8 mouse cellular contexts compared by ENCODE assay signal in genomic region chr2:32342539-32343350, GRCm38 (mm10). TPM values are rescaled to one million over a fixed set of nuclear protein-coding genes. Genes with fewer than 3 reads are reported as not detected.
DNase-seq lines count a peak whose midpoint lies in the region; ATAC-seq and TF ChIP-seq lines count a peak whose summit lies in the region.

No protein-coding gene starts in this region.

- 0 out of 2 replicates have a peak, but pooled peaks have one; percentile 67 for ATAC-seq in intestine, embryonic 14.5 days (replicated peaks; ENCODE audit: low FRiP score, low TSS enrichment, low read depth)
- ATAC-seq in intestine, postnatal 0 days, result no peak
- no peak for ATAC-seq in megakaryocyte progenitor cell, adult 5-6 weeks (replicated peaks; ENCODE audit: poor library complexity)

- peaks cover 10% of the 10 kb centered on the region for H3K36me3 ChIP-seq in intestine, embryonic 14.5 days (ENCODE audit: control insufficient read depth, insufficient read depth, low read length)
- H3K36me3 ChIP-seq in intestine, postnatal 0 days (ENCODE audit: control insufficient read depth, insufficient read depth), result peaks cover 22% of the 10 kb centered on the region

- intact Hi-C loops in heart, postnatal 14 days (cut with DNase I), result no loop called here

- no peak overlapping the region for H3K4me2 ChIP-seq in intestine, embryonic 14.5 days (ENCODE audit: low read length)
- no peak overlapping the region for H3K4me2 ChIP-seq in intestine, postnatal 0 days (replicated peaks; ENCODE audit: low read depth)

- H3K9me3 ChIP-seq in intestine, embryonic 14.5 days (ENCODE audit: control insufficient read depth, low read length), result no peaks in the 10 kb centered on the region
- H3K9me3 ChIP-seq in intestine, postnatal 0 days (ENCODE audit: control insufficient read depth), result no peaks in the 10 kb centered on the region

- 67% methylated on average over 6 of the region's 6 CpGs for WGBS in intestine, embryonic 14.5 days
- WGBS in intestine, postnatal 0 days, result 65% methylated on average over 6 of the region's 6 CpGs

- H3K9ac ChIP-seq in intestine, embryonic 14.5 days (ENCODE audit: low read length), result 0 out of 2 replicates have a peak overlapping the region, but pooled peaks have one; percentile 11
- H3K9ac ChIP-seq in intestine, postnatal 0 days (ENCODE audit: low read depth, low read length), result no peak overlapping the region

- DNase-seq in intestine, embryonic 14.5 days (ENCODE audit: low spot score), result no peak
- DNase-seq in cerebellum, adult 9-11 months, result peak; percentile 93
- DNase-seq in heart, postnatal 14 days, result peak; percentile 51 to 57
- DNase-seq in lung, postnatal 14 days, result peak; percentile 21
- DNase-seq in kidney, adult 8-10 months, result no peak
- DNase-seq in spleen, postnatal 10 days (ENCODE audit: low spot score in 2 of 2), result no peak

- no peak overlapping the region for H3K27ac ChIP-seq in intestine, embryonic 14.5 days (ENCODE audit: low read depth)
- no peak overlapping the region for H3K27ac ChIP-seq in intestine, postnatal 0 days (ENCODE audit: low read depth, low read length)

- no peak overlapping the region for H3K4me3 ChIP-seq in intestine, embryonic 14.5 days (ENCODE audit: low read depth, low read length)
- no peak overlapping the region for H3K4me3 ChIP-seq in intestine, postnatal 0 days (ENCODE audit: low read depth, low read length)

- no peaks in the 10 kb centered on the region for H3K27me3 ChIP-seq in intestine, embryonic 14.5 days (replicated peaks; ENCODE audit: control insufficient read depth, insufficient read depth, low read length)
- H3K27me3 ChIP-seq in intestine, postnatal 0 days (replicated peaks; ENCODE audit: control insufficient read depth, insufficient read depth, low read length), result no peaks in the 10 kb centered on the region

- no peak for TF ChIP-seq CTCF in intestine, postnatal 0 days (IDR thresholded peaks at IDR 0.05; ENCODE audit: low read depth)

- no peaks in the 10 kb centered on the region for H3K4me1 ChIP-seq in intestine, embryonic 14.5 days (replicated peaks; ENCODE audit: control insufficient read depth, insufficient read depth, low read length)
- no peaks in the 10 kb centered on the region for H3K4me1 ChIP-seq in intestine, postnatal 0 days (replicated peaks; ENCODE audit: control insufficient read depth, insufficient read depth, low read length)

RNA-seq across cellular contexts. Expression of gene Ciz1, which starts 9.4 kb away (rescaled TPM):
- 48.4 and 53.1 TPM in 2 replicates for polyA plus RNA-seq in intestine, embryonic 14.5 days (2014; fragmentation: Nextera tagmentation; extraction: Ambion mirVana)
- 20.1 and 20.7 TPM in 2 replicates for polyA plus RNA-seq in intestine, postnatal 0 days (2015; fragmentation: Nextera tagmentation; extraction: Ambion mirVana)
- total RNA-seq in heart, postnatal 14 days (2021), result 10 to 100 TPM; 32.2 to 36.5 TPM
- 59.9 and 69.0 TPM in 2 replicates for total RNA-seq in megakaryocyte progenitor cell, adult 5-6 weeks (2015)
- 46.6 and 55.3 TPM in 2 replicates for total RNA-seq in megakaryocyte progenitor cell, adult 5-6 weeks (2017)

RNA-seq across cellular contexts. Expression of gene Dnm1, which starts 10.4 kb away (rescaled TPM):
- polyA plus RNA-seq in intestine, embryonic 14.5 days (2014; fragmentation: Nextera tagmentation; extraction: Ambion mirVana), result 22.7 TPM in 2 replicates
- 23.5 and 30.0 TPM in 2 replicates for polyA plus RNA-seq in intestine, postnatal 0 days (2015; fragmentation: Nextera tagmentation; extraction: Ambion mirVana)
- 1 to 10 TPM; 9.1 TPM for total RNA-seq in heart, postnatal 14 days (2021)
- total RNA-seq in megakaryocyte progenitor cell, adult 5-6 weeks (2015), result not detected in 2 replicates
- total RNA-seq in megakaryocyte progenitor cell, adult 5-6 weeks (2017), result not detected in 2 replicates

RNA-seq across cellular contexts. Expression of gene 1110008P14Rik, which starts 39.0 kb away (rescaled TPM):
- 35.7 and 36.8 TPM in 2 replicates for polyA plus RNA-seq in intestine, embryonic 14.5 days (2014; fragmentation: Nextera tagmentation; extraction: Ambion mirVana)
- 95.0 and 100 TPM in 2 replicates for polyA plus RNA-seq in intestine, postnatal 0 days (2015; fragmentation: Nextera tagmentation; extraction: Ambion mirVana)
- 10 to 100 TPM; 45.3 to 48.2 TPM for total RNA-seq in heart, postnatal 14 days (2021)
- total RNA-seq in megakaryocyte progenitor cell, adult 5-6 weeks (2015), result 15.3 and 18.1 TPM in 2 replicates
- total RNA-seq in megakaryocyte progenitor cell, adult 5-6 weeks (2017), result 8.0 and 15.4 TPM in 2 replicates

RNA-seq across cellular contexts. Expression of gene Lcn2, which starts 45.3 kb away (rescaled TPM):
- polyA plus RNA-seq in intestine, embryonic 14.5 days (2014; fragmentation: Nextera tagmentation; extraction: Ambion mirVana), result 0.93 TPM in 1 of 2 replicates, not detected in the other
- 4.8 and 5.4 TPM in 2 replicates for polyA plus RNA-seq in intestine, postnatal 0 days (2015; fragmentation: Nextera tagmentation; extraction: Ambion mirVana)
- total RNA-seq in heart, postnatal 14 days (2021), result 1 to 10 TPM; 3.8 to 6.5 TPM
- total RNA-seq in megakaryocyte progenitor cell, adult 5-6 weeks (2015), result 437 and 498 TPM in 2 replicates
- total RNA-seq in megakaryocyte progenitor cell, adult 5-6 weeks (2017), result 53.7 and 107 TPM in 2 replicates

RNA-seq across cellular contexts. Expression of gene Ptges2, which starts 53.0 kb away (rescaled TPM):
- 36.4 and 37.0 TPM in 2 replicates for polyA plus RNA-seq in intestine, embryonic 14.5 days (2014; fragmentation: Nextera tagmentation; extraction: Ambion mirVana)
- 47.3 and 49.4 TPM in 2 replicates for polyA plus RNA-seq in intestine, postnatal 0 days (2015; fragmentation: Nextera tagmentation; extraction: Ambion mirVana)
- total RNA-seq in heart, postnatal 14 days (2021), result 10 to 100 TPM; 65.0 to 75.7 TPM
- total RNA-seq in megakaryocyte progenitor cell, adult 5-6 weeks (2015), result 6.3 and 12.1 TPM in 2 replicates
- 9.5 and 10.6 TPM in 2 replicates for total RNA-seq in megakaryocyte progenitor cell, adult 5-6 weeks (2017)

Comparison
In these comparisons a context has a peak if more than half of its experiments do, and no peak if none do; other contexts are left out.
1. DNase-seq: peak in cerebellum, adult 9-11 months (single experiment), heart, postnatal 14 days (2 of 2) and lung, postnatal 14 days (single experiment); none in intestine, embryonic 14.5 days (single experiment), kidney, adult 8-10 months (0 of 2) and spleen, postnatal 10 days (0 of 2).
2. RNA of gene Dnm1, which starts 10.4 kb away (total RNA-seq): 9.1 TPM in heart, postnatal 14 days; not detected in megakaryocyte progenitor cell, adult 5-6 weeks; every median in the first group is over 10 times any median in the second.